Mouse (Mus musculus): ENCODE results near the gene Cers6.

Cers6 gene

DNA sequence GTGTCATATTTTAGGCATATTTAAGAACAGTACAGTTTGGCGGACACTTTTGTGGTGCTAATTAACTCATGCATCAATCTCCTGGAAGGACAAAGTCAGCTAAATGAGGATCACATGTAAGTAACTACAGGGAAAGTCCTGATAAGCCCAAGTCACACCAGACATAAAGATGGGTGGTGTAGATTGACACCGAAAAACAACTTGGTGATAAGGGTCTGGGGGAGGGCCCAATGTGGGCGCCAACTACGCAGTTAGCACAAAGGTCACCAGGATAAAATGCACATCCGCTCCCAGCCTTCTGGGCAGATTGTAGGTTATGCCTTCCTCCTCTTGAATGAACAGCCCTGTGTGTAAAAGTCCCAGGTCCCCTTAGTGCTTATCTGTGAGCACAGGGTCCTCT is 131.4 kb downstream of the Cers6 start:
- no peak for TF ChIP-seq GATA4 (IDR thresholded peaks at IDR 0.05; ENCODE audit: insufficient replicate concordance, low read length)

DNA sequence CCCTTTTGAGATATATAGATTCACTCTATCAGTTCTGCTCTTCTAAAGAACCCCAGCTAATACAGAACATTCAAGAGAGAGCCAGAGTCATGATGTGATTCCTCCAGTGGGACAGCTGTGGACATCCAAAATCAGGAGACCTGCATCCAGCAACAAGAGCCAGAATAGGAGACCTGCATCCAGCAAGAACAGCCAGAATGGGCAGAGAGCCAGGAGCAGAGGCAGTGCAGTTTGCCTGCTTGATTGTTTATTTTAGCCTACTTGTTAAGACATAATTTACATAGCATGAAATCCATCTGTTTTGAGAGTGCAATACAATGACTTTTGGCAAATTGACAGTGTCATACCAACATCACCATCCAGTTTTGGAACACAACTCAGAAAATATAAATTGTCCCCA is 133.2 kb downstream of the Cers6 start:
- no peak for TF ChIP-seq GATA4 (IDR thresholded peaks at IDR 0.05; ENCODE audit: insufficient replicate concordance, low read length)

DNA sequence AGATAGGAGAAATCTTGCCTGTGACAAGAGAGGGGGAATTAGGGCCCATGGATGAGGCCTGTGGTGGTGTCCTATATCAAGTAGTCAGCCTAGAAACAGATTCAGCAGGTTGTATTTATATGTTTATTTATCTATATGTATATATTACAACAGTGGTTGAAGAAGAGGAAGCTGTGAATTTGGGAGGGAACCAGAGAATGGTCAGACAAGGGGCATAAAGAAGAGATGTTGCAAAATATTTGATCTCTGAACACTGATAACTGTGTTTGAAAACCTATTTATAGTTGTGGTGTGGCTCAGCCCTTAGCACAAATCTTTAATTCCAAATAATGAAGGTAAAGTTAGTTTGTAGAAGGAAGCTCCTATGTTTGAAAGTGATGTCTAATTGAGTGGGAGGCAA is 134.5 kb downstream of the Cers6 start:
- no peak for TF ChIP-seq GATA4 (IDR thresholded peaks at IDR 0.05; ENCODE audit: insufficient replicate concordance, low read length)

DNA sequence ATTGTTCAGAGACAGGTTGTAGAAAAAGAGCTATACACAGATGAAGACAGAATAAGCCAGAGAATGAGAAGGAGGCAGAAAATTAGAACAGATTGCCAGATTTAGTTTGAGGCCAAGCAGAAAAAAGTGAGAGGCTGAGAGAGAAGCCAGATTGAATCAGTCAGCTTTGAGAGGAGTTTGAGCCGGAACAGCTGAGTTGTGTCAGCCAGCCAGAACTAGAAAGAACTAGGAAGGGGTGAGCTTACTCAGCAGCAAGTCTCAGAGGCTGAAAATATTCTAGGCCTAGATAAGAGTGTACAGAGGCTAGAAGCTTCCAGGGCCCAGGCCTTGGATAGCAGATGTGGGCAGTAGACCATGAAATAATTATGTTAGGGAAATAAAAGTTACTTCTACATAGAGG is 135.0 kb downstream of the Cers6 start:
- no peak for TF ChIP-seq GATA4 (IDR thresholded peaks at IDR 0.05; ENCODE audit: insufficient replicate concordance, low read length)

DNA sequence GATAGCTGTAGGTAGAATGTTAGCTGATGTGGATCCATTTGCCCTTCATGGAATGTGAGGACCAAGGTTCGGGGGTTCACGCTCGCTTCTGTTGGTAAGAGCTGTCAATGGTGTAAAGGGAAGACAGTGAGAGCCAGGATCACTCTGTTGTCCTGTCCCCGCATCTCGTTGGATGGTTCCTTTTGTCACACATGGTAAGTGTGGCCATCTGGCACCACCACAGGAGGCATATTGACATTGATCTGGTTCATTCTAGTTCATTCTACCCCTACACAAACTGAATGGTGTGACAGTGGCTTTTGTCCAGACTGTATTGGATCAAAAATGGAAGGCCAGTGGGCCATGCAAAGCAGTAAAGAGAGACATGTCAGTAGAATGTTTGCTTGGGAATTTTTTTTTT is 142.8 kb downstream of the Cers6 start:
- TF ChIP-seq GATA4 (IDR thresholded peaks at IDR 0.05; ENCODE audit: insufficient replicate concordance, low read length), result no peak

DNA sequence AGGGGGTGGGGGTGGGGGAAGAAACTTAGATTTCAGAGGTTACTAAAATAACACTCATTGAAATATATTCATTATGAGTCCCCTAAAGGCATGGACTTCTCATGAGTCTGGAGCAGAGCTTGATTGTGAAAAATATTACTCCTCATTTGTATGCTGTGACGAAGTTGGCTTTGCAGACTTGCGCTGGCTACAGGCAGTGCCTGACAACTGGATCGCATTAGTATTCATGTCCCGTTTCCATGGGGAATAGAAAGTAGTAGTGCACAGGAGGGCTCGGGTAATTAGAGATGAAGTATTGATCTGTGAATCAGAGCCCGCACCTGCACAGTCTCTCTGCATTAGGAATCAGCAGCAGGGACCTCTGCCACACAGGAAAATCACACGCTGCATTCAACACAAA is 150.2 kb downstream of the Cers6 start:
- no peak for TF ChIP-seq GATA4 (IDR thresholded peaks at IDR 0.05; ENCODE audit: insufficient replicate concordance, low read length)

DNA sequence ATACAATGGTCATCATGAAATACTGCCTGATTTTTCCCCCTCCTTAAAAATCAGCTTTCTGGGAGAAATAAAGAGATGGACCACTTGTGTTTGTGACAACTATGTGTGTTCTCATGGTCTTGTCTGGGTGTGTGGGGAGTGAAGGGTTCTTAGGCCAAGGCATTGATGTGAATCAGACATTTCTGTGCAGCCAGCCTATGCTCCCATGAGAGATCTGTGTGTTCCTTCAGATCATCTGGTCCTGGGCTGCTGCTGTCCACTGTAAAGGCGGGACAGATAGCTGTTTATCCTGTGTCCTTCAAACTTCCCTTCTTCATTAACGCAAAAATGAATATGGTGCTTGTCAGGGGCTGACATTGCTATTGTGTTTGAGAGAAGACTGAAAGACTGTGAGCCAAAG is 150.6 kb downstream of the Cers6 start:
- no peak for TF ChIP-seq GATA4 (IDR thresholded peaks at IDR 0.05; ENCODE audit: insufficient replicate concordance, low read length)

DNA sequence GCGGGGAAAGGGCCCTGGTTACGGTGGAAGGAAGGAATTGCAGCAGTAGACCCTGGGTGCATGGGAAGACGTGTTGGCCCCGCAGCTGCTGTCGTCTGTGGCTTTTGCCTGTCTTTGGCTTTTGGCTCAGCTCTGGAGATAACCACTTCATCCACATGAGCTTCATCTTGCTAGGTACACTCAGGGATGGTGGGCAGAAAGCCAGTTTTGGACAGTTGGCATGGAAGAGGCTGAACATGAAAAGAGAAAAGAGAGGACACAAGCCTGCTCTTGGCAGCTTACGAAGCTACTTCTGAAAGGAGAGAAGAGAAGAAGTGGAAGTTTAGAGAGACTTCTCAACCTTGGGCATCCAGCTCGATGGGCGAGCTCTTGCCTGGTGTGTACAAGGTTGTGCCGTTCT is 153.0 kb downstream of the Cers6 start:
- TF ChIP-seq GATA4 (IDR thresholded peaks at IDR 0.05; ENCODE audit: insufficient replicate concordance, low read length), result no peak

DNA sequence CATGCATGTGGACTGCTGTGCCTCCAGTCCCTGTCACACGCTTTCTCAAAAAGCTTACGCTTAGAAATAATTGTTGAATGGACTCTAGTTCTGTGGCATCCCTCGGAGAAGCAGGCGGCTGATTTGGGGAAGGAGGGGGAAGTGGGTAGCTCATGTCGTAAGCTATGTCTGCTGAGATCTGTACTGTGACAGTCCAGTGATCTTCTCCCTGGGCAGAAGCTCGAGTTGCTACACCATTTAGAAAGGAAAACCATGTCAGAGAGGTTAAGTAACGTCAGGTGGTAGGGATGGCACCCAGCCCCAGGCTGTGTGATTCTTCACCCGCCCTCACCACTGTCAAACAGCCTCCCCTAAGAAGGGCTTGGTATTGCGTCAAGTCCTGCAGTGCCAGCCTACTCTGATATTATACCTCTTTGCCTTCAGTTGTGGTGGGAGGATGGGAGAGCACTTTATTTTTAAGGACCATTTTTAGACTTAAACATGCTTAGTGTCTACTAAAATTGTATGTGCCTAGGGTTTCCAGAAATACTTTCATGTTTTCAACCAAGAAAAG is 154.0 kb downstream of the Cers6 start:
- TF ChIP-seq GATA4 (IDR thresholded peaks at IDR 0.05; ENCODE audit: insufficient replicate concordance, low read length), result no peak

DNA sequence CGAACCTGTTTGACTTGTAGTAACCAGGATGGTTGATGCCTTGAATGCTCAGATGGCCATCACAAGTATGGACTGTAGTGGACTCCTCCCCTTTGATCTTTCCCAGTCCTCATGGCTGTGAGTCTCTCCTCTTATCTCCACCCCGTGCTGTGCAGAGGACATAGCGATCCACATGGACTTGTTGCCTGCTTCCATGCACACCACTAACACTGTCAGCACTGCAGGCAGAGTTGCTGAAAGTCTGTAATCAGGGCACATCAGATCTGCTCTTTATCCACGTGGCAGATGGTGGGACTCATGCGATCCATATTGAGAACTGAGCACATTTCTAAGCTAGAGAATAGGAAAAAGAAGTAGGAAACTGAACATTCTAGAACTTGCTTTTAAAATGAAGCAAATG is 154.6 kb downstream of the Cers6 start:
- no peak for TF ChIP-seq GATA4 (IDR thresholded peaks at IDR 0.05; ENCODE audit: insufficient replicate concordance, low read length)

DNA sequence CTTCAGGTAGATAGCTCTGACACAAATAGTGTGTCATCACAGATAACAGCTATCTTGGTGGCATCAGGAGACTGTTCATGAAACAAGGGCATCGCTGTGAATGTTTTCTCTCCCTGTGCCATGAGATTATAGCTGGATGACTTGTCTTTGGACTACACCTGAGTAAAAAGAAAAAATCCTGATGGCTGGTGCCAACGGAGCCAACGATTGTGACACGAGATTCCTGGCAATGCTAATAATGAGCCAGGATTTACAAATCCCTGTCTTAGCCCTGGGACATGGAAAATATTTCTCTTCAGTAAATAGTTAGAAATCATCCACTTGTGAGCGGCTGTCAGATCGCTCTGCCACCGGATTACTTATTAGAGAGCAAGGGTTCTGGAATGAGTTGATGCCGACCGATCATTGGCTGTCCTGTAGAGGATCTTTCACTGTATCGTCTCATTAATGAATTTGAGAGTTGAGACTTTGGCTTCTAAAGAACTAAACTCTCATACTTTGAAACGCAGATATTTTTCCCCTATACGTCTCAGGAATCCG is 157.9 kb downstream of the Cers6 start:
- no peak; the same call in 1 of the 2 replicates for TF ChIP-seq GATA4 (IDR thresholded peaks at IDR 0.05; ENCODE audit: insufficient replicate concordance, low read length)

DNA sequence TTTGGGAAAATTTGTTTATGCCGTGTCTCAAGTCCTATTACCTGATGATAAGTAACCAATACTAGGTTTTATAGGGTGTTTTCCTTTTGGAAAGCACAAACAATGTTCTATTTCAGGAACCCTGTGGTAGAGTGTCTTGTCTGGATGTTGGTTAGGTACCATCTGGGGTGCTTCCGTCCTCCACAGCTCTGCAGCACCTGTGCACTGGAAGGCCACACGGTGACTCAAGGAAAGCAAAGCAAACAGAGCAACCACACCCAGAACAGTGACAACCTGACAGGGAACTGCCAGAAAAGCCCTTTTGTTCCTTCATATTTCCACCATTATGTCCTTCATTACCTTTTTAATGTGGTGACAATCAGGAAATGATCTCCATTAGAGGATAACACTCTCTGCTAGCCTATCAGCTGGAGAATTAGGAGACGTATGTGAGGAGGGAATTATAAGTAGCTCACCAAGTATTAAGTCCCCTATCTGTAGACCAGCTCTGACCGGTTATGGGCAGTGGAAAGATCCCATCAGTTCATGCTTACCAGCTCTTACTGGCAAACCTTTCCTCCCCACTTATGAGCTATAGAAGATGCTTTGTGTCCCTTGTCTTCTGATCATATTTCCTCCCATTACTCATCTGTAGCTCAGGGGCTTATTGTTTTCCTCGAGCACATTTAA is 158.7 kb downstream of the Cers6 start:
- no peak for TF ChIP-seq GATA4 (IDR thresholded peaks at IDR 0.05; ENCODE audit: insufficient replicate concordance, low read length)

DNA sequence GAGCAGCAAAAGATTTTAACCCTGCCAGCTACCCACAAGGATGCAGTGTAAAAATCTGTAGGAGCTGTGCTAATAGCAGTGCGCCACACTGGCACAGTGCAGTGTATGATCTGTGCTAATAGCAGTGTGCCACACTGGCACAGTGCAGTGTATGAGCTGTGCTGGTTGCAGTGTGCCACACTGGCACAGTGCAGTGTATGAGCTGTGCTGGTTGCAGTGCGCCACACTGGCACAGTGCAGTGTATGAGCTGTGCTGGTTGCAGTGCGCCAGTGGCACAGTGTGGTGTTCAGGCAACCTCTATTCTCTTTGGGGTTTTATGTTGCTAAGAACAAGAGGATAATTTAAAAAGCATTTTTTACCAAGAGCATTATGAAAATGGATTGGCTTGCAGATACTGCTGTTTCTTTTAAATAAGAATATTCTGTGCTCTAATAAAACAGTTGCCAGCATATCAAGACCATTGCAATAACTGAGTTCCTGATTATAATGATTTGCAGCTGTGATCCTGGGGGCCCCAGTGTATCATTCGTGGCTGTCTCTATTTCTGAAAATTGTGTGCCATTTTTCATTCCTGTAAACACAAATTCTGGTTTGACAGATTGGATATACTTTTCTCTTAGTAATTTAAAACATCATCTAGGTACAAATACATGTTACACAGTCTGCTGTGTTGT is 159.5 kb downstream of the Cers6 start:
- TF ChIP-seq GATA4 (IDR thresholded peaks at IDR 0.05; ENCODE audit: insufficient replicate concordance, low read length), result no peak

DNA sequence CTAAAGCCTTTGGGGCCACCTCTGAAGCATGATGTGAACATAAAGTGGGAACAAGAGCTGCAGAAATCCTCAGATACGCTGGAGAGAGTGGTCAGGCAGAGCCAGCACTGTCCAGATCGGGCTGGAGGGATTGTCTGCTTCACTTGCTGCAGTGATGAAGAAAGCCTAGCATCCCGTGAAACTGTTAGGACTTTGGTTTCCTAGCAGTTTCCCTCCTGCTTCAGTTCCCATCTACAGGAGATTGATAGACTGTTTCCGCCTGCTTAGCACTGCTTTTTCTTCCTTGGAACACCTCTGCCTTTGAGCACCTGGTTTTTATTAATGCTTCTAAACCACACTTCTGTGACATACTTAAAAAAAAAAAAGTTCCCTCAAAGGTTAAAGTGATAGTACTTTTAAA is 160.3 kb downstream of the Cers6 start:
- no peak for TF ChIP-seq GATA4 (IDR thresholded peaks at IDR 0.05; ENCODE audit: insufficient replicate concordance, low read length)

DNA sequence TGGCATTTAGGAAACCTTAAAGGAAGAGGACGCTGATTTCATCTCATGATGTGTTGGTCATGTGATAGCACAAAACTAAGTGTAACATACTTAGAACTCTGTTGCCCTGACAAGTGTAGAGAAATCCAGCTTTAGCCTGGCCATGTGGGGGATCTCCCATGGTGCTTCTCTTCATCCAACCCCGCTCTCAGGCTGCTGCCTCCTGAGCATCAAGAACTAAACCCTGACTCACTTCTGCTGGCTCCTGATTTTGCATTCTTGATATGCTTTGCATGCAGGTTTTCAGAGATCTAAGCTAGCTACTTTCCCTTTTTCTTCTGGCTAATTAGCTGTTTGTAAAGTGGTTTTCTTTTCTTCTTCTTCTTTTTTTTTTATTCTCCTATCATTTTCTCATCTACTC is 163.6 kb downstream of the Cers6 start:
- TF ChIP-seq GATA4 (IDR thresholded peaks at IDR 0.05; ENCODE audit: insufficient replicate concordance, low read length), result no peak

DNA sequence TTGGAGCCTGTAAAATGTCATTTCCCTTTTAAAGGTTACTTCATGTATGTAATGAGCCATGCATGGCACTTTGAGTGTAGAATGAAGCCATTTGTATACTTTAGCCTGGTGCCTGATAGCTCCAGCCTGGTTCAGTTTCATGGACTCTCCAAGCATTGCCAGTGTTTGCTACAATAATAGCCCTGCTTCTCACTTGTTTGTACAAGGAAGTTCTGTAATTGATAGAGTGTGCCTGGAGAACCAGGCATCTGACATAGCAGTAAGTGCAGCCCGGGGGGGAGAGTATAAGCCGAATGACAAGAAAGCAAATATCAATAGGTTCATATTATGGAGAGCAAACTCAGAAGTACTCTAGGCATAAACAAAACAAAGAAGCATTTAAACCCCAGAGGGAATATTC is 171.3 kb downstream of the Cers6 start:
- no peak for TF ChIP-seq GATA4 (IDR thresholded peaks at IDR 0.05; ENCODE audit: insufficient replicate concordance, low read length)

Data from liver, adult (tissue).